Mouse (Mus musculus): ENCODE data around the gene Olfr27. TPM values are rescaled to one million over a fixed set of nuclear protein-coding genes. Genes with fewer than 3 reads are reported as not detected.

Olfr27 gene
- not detected for total RNA-seq (2023)

GRCm38 (mm10) chr9:39127831-39128230, at the start of gene Olfr27:
TSS of gene Olfr27 (plus strand) at chr9:39128131.

DNA sequence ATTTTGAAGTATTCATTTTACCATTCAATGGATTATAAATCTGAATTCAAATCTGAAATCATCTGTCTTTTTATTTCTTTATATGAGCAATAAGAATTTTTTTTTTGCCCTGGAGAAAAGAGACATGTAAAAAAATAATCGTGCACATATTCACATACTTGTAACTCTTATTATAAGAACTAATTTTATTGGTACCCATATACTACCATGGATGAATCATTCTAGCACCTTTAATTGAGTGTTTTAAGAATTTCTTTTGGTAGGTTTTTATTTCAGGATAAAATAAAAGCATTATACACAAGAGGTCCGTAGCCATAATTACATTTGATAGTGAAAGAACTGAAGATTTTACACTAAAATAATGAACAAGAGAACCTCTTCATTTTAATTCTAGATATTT, 49.1 kb upstream of the Olfr27 start, which contains the start of gene Olfr938:
TSS of gene Olfr938 (minus strand) at position 101 of the 400 bp plus-strand sequence.

GRCm38 (mm10) chr9:39166004-39166403, 38.1 kb downstream of the Olfr27 start, which contains the start of gene Olfr943:
TSS of gene Olfr943 (plus strand) at chr9:39166304.

Other genes with a start within 250 kb of the Olfr27 start
- gene Olfr930, start 198.3 kb upstream of the Olfr27 start, total RNA-seq (2023), result not detected
- gene Olfr933, start 155.8 kb upstream of the Olfr27 start, total RNA-seq (2023), result not detected
- not detected for gene Olfr934, start 139.8 kb upstream of the Olfr27 start, total RNA-seq (2023)
- not detected for gene Olfr935, start 128.4 kb upstream of the Olfr27 start, total RNA-seq (2023)
- gene Olfr146, start 104.8 kb upstream of the Olfr27 start, total RNA-seq (2023), result not detected
- not detected for gene Olfr937, start 63.2 kb upstream of the Olfr27 start, total RNA-seq (2023)
- gene Olfr938, start 49.2 kb upstream of the Olfr27 start, total RNA-seq (2023), result not detected
- not detected for gene Olfr943, start 38.2 kb downstream of the Olfr27 start, total RNA-seq (2023)
- not detected for gene Olfr944, start 73.8 kb downstream of the Olfr27 start, total RNA-seq (2023)
- gene Olfr1537, start 121.9 kb downstream of the Olfr27 start, total RNA-seq (2023), result not detected
- not detected for gene Olfr945, start 148.7 kb downstream of the Olfr27 start, total RNA-seq (2023)
- not detected for gene Olfr948, start 197.9 kb downstream of the Olfr27 start, total RNA-seq (2023)